Mouse (Mus musculus): ENCODE results near the gene Cfap73. TPM values are rescaled to one million over a fixed set of nuclear protein-coding genes. Genes with fewer than 3 reads are reported as not detected.

Gene Cfap73
- polyA plus RNA-seq, 1 experiment from 2014 or later = not detected

DNA sequence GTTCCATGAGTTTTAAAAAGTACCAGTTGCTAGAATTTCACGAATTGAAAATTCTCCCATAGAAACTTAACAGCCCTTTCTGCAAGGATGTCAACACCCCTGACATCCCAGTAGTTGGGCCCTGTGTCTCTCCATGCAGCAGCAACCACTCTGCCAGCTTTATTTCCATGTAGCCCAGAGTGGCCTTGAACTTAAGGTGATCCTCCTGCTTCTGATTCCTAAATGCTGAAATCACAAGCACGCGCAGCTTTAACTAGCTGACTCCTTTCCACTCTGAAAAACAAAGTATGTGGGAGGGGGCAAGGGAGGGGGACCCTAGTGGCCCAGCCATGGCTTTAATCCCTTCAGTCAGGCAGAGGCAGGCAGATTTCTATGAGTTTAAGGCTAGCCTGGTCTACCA, 26.7 kb downstream of the Cfap73 start:
- no peaks in the 10 kb centered on the region for H3K27me3 ChIP-seq
- no peaks in the 10 kb centered on the region for H3K9me3 ChIP-seq (replicated peaks)
- no peak for ATAC-seq
- peaks cover 16% of the 10 kb centered on the region for H3K36me3 ChIP-seq (ENCODE audit: poor library complexity, severe bottlenecking)
- H3K27ac ChIP-seq = no peak overlapping the region
- H3K4me2 ChIP-seq = no peak overlapping the region
- H3K9ac ChIP-seq = no peak overlapping the region
- H3K4me1 ChIP-seq = peaks cover 25% of the 10 kb centered on the region
- WGBS = 81% methylated on average over 3 of the region's 3 CpGs
- H3K4me3 ChIP-seq = no peak overlapping the region

DNA sequence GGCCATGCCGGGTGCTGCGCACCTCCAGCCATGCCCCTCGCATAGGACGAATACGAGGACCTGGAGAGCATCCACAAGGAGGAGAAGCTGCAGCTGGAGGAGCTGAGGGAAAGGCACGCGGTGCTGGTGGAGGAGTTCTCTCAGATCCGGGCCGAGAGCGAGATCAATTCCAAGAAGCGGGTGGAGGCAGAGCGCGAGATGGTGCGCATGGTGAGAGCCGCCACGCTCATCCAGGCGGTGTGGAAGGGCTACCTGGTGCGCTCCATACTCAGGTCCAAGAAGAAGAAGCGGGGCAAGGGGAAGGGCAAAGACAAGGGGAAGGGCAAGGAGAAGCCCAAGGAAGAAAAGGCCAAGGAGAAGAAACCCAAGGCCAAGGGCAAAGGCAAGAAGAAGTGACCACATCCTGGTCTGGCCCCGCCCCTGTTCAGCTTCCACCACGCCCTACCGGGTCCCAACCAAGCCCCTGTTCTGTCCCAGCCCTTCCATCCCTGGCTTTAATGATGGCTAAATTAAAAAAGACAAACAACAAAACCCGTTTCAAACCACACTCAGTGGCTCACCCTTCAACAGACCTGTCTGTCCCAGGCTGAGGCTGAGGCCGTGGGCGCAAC, 27.3 kb downstream of the Cfap73 start:
- H3K4me2 ChIP-seq = no peak overlapping the region
- no peak overlapping the region for H3K4me3 ChIP-seq
- ATAC-seq = no peak
- H3K9ac ChIP-seq = no peak overlapping the region
- 73% methylated on average over 25 of the region's 25 CpGs for WGBS
- peaks cover 16% of the 10 kb centered on the region for H3K36me3 ChIP-seq (ENCODE audit: poor library complexity, severe bottlenecking)
- peaks cover 22% of the 10 kb centered on the region for H3K4me1 ChIP-seq
- no peak overlapping the region for H3K27ac ChIP-seq
- H3K27me3 ChIP-seq = no peaks in the 10 kb centered on the region
- H3K9me3 ChIP-seq (replicated peaks) = no peaks in the 10 kb centered on the region

DNA sequence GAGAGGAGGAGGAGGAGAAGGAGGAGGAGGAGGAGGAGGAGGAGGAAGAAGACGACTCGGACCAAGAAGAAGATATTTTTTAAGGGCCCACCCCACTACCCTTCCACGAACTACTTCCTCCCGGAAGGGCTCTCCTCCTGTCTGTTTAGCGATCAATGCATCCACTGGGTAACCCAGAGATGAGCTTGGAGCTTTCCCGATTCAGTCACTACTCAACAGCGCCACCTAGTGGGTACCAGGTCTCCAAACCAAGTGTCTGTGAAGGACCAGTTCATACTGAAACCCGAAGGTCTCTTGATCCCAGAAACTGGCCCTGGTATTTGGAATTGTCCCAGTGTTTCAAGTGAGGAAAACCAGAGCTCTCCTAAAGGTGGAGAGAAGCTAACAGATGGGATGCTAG, 28.3 kb downstream of the Cfap73 start:
- Histone ChIP-seq H3K4me1 (peaks cover 13% of the 10 kb centered on the region), H3K27ac (no peak overlapping the region; the same call in 1 of the 2 replicates), H3K27me3 (no peaks in the 10 kb centered on the region), H3K9me3 (replicated peaks) (no peaks in the 10 kb centered on the region), H3K36me3 (ENCODE audit: poor library complexity, severe bottlenecking) (peaks cover 16% of the 10 kb centered on the region), H3K9ac (0 out of 2 replicates have a peak overlapping the region, but pooled peaks have one; percentile 63), H3K4me3 (peak overlapping the region; percentile 35), H3K4me2 (peak overlapping the region; percentile 65)
- 1% methylated on average over 8 of the region's 8 CpGs for WGBS
- ATAC-seq = peak; percentile 74

DNA sequence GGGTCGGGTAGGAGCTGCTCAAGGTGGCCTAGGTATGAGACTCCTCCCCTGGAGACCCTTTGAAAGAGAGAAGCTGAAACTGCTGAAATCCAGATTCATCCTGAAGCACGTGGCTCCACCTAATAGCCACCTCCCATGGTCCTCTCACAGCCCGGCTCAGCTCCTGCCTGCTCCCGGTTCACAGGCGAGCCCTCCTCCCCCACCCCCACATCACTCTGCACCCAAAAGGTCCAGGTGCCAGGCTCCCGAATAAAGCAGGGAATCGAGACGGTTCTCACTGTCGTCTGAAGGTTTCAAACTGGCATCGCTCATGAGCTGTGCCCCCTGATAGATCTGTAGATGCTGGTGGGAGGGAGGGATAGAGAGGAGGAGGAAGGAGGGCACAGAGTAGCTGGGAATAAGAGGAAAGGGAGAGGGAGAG, 28.8 kb downstream of the Cfap73 start:
- Histone ChIP-seq H3K4me3 (peak overlapping the region; percentile 35), H3K4me1 (peaks cover 13% of the 10 kb centered on the region), H3K36me3 (ENCODE audit: poor library complexity, severe bottlenecking) (peaks cover 16% of the 10 kb centered on the region), H3K27ac (no peak overlapping the region; the same call in none of the 2 replicates), H3K4me2 (peak overlapping the region; percentile 65), H3K9ac (peak overlapping the region; percentile 63), H3K9me3 (replicated peaks) (no peaks in the 10 kb centered on the region), H3K27me3 (no peaks in the 10 kb centered on the region)
- ATAC-seq = peak; percentile 55
- 1% methylated on average over 10 of the region's 10 CpGs for WGBS

DNA sequence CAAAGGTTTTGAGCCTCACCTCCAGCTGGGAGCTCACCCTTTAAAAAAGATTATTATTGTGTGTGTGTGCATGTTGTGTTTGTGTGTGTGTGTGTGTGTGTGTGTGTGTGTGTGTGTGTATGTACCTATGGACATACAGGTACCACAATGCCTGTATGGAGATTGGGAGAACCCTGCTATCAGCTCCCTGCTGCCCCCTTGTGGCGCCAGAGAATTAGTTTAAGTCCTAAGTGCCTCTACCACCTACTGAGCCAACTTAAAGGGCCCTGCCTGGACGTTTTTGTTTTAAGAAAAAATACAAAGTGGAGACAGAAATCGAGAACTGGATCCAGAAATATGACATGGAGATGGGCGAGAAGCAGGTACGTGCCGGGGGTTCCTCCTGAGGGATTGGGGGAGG, 29.2 kb downstream of the Cfap73 start:
- Histone ChIP-seq H3K4me3 (peak overlapping the region; percentile 35), H3K9ac (peak overlapping the region; percentile 63), H3K4me1 (peaks cover 13% of the 10 kb centered on the region), H3K9me3 (replicated peaks) (no peaks in the 10 kb centered on the region), H3K27ac (no peak overlapping the region; the same call in 1 of the 2 replicates), H3K4me2 (peak overlapping the region; percentile 65), H3K36me3 (ENCODE audit: poor library complexity, severe bottlenecking) (peaks cover 13% of the 10 kb centered on the region), H3K27me3 (no peaks in the 10 kb centered on the region)
- ATAC-seq = peak; percentile 26; the same call in 1 of the 2 replicates
- WGBS = 0% methylated on average over 6 of the region's 6 CpGs

DNA sequence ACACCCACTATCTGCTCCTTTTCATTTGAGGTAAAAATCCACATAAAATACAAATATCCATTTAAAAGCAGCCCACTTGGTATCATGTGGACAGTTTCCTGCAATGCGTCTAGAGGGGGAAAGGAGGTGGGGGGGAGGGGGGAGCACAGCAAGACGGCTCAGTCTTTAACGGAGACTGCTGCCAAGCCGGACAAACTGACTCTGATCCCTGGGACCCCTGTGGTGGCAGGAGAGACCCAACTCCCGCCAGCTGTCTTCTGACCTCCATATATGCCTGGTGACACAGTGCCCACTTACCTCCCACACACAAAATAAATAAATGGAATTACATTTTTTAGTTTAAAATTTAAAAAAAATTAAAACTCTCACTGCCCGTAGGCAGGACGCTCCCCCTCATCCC, 30.5 kb downstream of the Cfap73 start:
- WGBS = 51% methylated on average over 7 of the region's 7 CpGs

DNA sequence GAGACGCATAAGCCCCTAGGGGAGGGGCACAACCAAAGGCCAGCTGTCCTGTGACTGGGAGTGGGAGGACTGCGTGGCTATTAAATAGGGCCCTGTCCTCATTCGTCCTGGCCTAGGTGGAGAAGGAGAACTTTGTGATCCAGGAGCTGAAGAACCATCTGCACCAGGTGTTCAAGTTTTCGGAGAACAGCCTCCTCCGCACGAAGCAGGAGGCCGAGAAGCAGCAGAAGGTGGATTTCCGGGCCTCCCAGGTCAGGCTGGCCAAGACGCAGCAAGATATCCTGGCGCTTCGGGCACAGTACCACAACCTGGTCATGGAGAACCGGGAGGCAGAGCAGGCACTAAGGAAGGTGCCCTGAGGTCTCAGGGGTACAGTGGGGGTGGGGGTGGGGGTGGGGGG, 31.8 kb downstream of the Cfap73 start:
- no peak overlapping the region for H3K4me2 ChIP-seq
- 93% methylated on average over 12 of the region's 12 CpGs for WGBS
- H3K9ac ChIP-seq = no peak overlapping the region
- H3K4me3 ChIP-seq = no peak overlapping the region
- no peak for ATAC-seq
- H3K27me3 ChIP-seq = no peaks in the 10 kb centered on the region
- H3K36me3 ChIP-seq (ENCODE audit: poor library complexity, severe bottlenecking) = 0 out of 2 replicates have a peak, but pooled peaks cover 3% of the 10 kb centered on the region
- no peak overlapping the region for H3K27ac ChIP-seq
- peaks cover 5% of the 10 kb centered on the region; the same call in 1 of the 2 replicates for H3K4me1 ChIP-seq
- H3K9me3 ChIP-seq (replicated peaks) = no peaks in the 10 kb centered on the region

More for the DNA sequence above, 30.5 kb downstream of the Cfap73 start:
- Histone ChIP-seq H3K9ac (no peak overlapping the region), H3K4me3 (no peak overlapping the region), H3K9me3 (replicated peaks) (no peaks in the 10 kb centered on the region), H3K27ac (no peak overlapping the region), H3K4me2 (no peak overlapping the region), H3K4me1 (peaks cover 5% of the 10 kb centered on the region; the same call in 1 of the 2 replicates), H3K27me3 (no peaks in the 10 kb centered on the region), H3K36me3 (ENCODE audit: poor library complexity, severe bottlenecking) (0 out of 2 replicates have a peak, but pooled peaks cover 3% of the 10 kb centered on the region)
- no peak for ATAC-seq

DNA sequence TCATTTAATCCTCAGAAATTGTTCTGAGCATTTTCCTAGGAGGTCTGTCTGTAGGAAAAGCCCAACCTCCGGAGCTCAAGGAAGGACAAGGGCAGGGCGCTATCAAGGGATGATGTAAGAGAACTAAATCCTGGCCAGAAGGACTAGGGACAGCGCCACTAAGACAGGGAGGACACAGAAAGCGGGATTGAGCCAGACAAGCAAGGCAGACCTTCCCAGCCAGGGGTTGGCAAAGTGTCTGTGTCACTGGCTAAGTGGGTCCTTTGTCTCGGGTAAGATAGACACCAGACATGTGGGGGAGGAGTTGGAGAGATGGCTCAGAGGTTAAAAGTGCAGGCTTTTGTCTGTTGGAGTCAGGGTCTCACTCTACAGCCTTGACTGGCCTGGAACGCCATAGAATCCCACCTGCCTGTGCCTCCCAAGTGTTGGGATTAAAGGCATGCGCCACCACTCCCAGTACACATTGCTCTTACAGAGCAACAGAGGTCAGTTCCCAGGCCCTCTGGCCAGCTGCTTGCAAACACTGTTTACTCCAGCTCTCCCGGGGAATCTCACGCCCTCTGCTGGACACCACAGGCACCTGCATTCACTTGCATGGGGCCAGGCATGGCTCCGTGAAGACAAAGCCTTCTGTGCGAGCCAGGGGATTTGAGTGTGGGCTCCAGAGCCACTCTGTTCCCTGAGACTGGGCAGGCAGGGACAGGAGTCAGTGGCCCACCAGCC, 32.9 kb downstream of the Cfap73 start:
- Histone ChIP-seq H3K9me3 (replicated peaks) (no peaks in the 10 kb centered on the region), H3K9ac (no peak overlapping the region), H3K4me3 (no peak overlapping the region), H3K27ac (no peak overlapping the region), H3K36me3 (ENCODE audit: poor library complexity, severe bottlenecking) (no peaks in the 10 kb centered on the region), H3K4me1 (peaks cover 5% of the 10 kb centered on the region; the same call in 1 of the 2 replicates), H3K27me3 (no peaks in the 10 kb centered on the region), H3K4me2 (no peak overlapping the region)
- ATAC-seq = no peak
- WGBS = 61% methylated on average over 11 of the region's 11 CpGs

DNA sequence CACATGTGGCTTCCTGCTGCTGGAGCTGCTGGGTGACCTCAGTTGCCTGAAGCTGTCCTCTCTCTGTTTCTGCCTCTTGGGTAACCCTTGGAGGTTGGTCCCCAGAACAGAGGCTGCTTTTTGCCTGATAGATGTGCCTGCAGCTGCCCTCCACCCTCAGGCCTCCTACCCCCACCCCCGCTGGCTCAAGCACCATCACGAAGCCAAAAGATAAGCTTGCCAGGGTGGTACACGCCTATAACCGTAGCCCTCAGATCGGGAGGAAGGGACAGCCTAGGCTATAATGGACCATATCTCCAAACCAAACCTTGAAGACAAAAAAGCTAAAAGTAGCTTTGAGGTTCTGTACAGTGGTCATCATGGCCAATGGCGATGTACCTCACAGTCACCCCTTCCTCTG, 34.4 kb downstream of the Cfap73 start:
- no peak overlapping the region for H3K4me3 ChIP-seq
- H3K9me3 ChIP-seq (replicated peaks) = no peaks in the 10 kb centered on the region
- no peak overlapping the region for H3K4me2 ChIP-seq
- WGBS = 97% methylated on average over 6 of the region's 6 CpGs
- H3K36me3 ChIP-seq (ENCODE audit: poor library complexity, severe bottlenecking) = no peaks in the 10 kb centered on the region
- no peak overlapping the region for H3K9ac ChIP-seq
- H3K27ac ChIP-seq = no peak overlapping the region
- H3K4me1 ChIP-seq = peaks cover 9% of the 10 kb centered on the region; the same call in 1 of the 2 replicates
- H3K27me3 ChIP-seq = no peaks in the 10 kb centered on the region
- ATAC-seq = no peak

DNA sequence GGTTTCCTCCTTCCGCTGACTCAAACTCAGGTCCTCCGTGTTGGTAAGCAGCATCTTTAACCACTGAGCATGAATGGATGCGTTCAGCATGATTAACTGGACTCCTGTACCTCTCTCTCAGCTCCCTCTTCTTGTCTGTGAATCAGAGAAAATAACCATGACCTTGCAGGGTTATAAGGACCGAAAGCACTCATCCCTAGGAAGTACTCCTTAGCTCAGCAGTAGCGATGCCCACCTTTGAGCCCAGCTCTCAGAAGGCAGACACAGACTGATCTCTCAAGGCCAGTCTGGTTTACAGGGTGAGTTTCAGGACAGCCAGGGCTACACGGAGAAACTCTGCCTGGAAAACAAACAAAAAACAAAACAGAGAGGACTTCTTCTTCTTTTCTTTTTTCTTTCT, 39.5 kb downstream of the Cfap73 start:
- Histone ChIP-seq H3K27ac (no peak overlapping the region), H3K9ac (no peak overlapping the region), H3K36me3 (ENCODE audit: poor library complexity, severe bottlenecking) (no peaks in the 10 kb centered on the region), H3K9me3 (replicated peaks) (no peaks in the 10 kb centered on the region), H3K4me1 (peaks cover 9% of the 10 kb centered on the region; the same call in 1 of the 2 replicates), H3K4me3 (no peak overlapping the region), H3K4me2 (no peak overlapping the region), H3K27me3 (no peaks in the 10 kb centered on the region)
- no peak for ATAC-seq
- WGBS = 87% methylated on average over 6 of the region's 6 CpGs

DNA sequence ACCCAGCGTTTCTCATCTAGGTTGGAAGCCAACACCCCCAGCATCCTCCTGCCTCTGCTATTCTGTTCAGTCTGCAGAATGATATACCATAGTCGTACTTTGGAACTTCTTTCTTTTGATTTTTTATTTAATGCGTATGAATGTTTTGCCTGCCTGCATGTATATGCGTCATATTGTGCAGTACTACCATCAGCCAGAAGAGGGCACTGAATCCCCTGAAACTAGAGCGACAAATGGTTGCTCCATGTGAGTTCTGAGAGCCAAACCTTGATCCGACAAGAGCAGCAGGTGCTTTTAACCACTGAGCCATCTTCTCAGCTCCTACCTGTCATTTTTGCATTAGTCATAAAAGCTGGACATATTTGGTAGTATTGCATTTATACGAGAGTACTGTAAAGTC, 41.9 kb downstream of the Cfap73 start:
- Histone ChIP-seq H3K27me3 (no peaks in the 10 kb centered on the region), H3K4me2 (no peak overlapping the region), H3K4me3 (no peak overlapping the region), H3K27ac (no peak overlapping the region), H3K9ac (no peak overlapping the region), H3K9me3 (replicated peaks) (no peaks in the 10 kb centered on the region), H3K36me3 (ENCODE audit: poor library complexity, severe bottlenecking) (no peaks in the 10 kb centered on the region), H3K4me1 (peaks cover 24% of the 10 kb centered on the region)
- 71% methylated on average over 7 of the region's 7 CpGs for WGBS
- ATAC-seq = no peak

DNA sequence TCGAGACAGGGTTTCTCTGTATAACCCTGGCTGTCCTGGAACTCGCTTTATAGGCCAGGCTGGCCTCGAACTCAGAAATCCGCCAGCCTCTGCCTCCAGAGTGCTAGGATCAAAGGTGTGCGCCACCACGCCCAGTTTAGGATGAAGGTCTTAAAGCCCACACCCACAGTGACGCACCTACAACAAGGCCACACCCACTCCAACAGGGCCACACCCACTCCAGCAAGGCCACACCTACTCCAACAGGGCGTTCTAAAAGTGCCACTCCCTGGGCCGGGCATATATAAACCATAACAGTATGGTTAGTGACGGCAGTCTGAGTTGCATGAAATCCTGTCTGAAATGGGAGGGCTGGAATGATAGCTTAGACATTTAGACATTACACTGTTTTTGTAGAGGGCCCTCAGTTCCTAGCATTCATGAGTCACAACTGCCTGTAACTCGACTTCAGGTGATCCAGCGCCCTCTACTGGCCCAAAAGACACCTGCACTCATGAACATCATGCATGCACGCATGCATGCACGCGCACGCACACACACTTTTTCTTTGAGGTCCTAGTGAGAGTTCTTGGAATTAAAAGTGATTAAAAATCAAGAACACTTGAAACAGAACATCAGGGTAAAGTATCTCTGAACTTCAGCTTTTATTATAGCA, 43.6 kb downstream of the Cfap73 start:
- H3K4me1 ChIP-seq = peaks cover 30% of the 10 kb centered on the region
- no peak overlapping the region for H3K27ac ChIP-seq
- no peak for ATAC-seq
- H3K4me3 ChIP-seq = no peak overlapping the region
- no peaks in the 10 kb centered on the region for H3K9me3 ChIP-seq (replicated peaks)
- WGBS = 79% methylated on average over 16 of the region's 16 CpGs
- no peak overlapping the region for H3K9ac ChIP-seq
- no peaks in the 10 kb centered on the region for H3K36me3 ChIP-seq (ENCODE audit: poor library complexity, severe bottlenecking)
- H3K27me3 ChIP-seq = no peaks in the 10 kb centered on the region
- no peak overlapping the region for H3K4me2 ChIP-seq

Measured in forebrain, embryonic 13.5 days (tissue).